Mouse (Mus musculus) c-Kit-positive CD71-positive TER-119-negative erythroid progenitor cells, embryonic 14.5 days (primary cell): ENCODE results near the gene Twnk.

Source experiments
- DNase-seq: peaks from one replicate; pipeline ENCODE4 v3.0.0-alpha.2; 2013; ENCODE audit warnings: low read depth

Gene Twnk

GRCm38 (mm10) chr19:45005444-45005843 is at the start of gene Twnk:
Gene Twnk (plus strand): TSS chr19:45005663.
- DNase-seq: peak; percentile 78

DNA sequence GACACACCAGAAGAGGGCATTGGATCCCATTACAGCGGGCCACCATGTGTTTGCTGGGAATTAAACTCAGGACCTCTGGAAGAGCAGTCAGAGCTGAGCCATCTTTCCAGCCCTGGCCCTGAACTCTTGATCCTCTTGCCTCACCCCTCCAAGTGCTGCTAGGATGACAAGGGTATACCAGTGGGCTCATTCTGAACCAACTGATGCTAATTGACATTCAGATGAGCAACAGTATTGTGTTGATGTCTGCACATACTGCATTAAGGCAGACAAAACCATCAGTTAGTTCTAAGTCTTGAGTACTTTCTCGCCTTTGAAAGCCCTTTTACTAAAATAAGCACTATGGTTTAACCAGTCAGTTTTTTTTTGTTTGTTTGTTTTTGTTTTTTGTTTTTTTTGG is 45.8 kb upstream of the Twnk start:
- DNase-seq: no peak

DNA sequence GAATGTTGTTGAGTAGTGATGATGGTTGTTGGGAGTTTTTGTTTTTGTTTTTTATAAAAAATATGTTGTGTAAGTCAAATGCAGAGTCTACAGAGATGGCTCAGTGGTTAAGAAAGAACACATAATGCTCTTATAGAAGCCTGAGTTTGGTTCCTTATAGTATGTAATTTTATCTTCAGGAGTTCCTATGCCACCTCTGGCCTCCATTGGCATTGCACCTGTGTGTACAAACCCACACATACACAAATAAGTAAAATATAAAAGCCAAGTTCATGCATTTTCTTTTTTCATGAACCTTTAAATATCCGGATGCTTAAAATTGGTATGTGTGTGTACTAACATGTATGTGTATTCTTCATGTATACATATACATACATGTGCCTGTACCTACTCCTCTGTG is 39.5 kb upstream of the Twnk start:
- DNase-seq: no peak

DNA sequence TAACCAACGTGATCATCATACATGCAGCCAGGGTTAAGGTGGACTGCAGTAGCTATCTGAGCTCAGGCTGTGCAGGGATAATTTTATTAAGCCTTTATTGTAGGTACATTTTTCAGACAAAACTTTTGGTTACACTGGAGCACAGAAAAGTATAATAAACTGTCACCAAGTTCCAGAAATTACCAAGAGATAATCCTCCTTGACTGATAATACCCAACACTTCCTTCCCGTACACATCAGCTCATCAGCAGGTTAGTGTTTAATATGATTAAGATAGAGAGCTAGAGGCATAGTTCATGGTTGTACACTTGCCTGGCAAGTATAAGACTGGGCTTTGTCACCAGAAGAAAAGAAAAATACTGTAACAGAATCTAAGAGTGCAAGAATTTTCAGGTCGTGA is 37.1 kb upstream of the Twnk start:
- no peak for DNase-seq

- DNase-seq: no peak
Observed at GRCm38 (mm10) chr19:44976636-44977035, 28.8 kb upstream of the Twnk start.

DNA sequence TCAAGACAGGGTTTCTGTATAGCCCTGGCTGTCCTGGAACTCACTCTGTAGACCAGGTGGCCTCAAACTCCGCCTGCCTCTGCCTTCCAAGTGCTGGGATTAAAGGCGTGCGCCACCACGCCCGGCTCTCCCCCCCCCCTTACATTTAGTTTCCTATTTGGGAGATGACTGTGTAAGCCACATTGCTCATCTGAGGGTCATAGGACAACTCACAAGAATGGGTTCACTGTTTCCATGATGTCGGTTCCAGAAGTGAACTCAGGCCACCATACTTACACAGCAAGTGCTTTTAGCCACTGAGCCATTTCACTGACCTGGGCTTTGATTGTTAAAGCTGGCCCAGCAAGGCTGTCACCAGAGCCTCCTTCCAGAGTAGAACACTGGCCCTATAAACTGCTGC is 28.3 kb upstream of the Twnk start:
- no peak for DNase-seq

DNA sequence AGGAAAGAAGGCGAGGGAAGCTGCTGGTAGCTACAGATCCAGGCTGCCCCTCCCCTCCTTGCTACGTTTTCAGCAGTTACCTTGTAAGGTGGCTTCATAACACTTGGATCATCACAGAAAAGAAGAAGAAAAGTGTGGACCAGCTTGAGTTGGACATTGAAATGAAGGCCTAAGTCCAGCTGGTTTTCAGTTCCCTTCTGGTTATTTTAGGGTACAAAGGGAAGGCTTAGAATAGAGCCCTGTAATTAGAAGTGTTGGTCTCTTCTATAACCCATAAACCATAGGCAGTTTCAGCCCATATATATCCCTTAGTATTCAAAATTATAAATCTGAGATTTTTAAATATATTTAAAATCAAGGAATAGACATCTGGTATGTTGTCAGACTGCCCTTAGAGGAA is 24.7 kb upstream of the Twnk start:
- no peak for DNase-seq

DNA sequence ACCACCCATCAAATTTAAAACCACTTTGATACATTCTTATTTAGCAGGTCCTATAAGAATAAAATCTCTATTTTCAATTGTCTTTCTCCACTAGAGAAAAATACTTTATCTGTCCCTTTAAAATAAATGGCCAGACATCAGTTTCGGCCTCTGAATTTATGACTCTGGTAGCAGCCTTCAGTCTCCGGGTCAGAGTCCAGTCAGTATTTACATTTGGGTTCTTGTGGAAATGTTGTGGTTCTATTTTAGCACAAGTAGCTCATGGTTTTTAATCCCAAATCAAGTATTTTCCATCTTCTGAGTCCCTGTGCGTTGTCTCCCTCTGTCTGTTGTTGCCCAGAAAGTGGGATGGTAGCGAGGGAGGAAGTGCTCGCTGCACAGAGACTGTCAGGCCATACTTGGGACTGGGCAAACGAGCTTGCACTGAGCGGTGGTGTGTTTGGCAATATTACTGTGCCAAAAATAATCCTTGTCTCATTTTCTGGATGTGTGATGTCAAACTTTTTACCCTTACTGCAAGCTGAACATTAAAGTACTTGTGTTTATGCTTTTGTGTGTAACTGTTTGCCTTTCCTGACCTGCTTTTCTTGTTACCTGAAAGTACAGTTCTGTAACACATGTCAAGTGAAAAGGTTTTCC is 22.9 kb upstream of the Twnk start:
- no peak for DNase-seq

- no peak for DNase-seq
Observed at GRCm38 (mm10) chr19:44983366-44983765, 22.1 kb upstream of the Twnk start.

- no peak for DNase-seq
Observed at GRCm38 (mm10) chr19:44984420-44984819, 21.0 kb upstream of the Twnk start.

DNA sequence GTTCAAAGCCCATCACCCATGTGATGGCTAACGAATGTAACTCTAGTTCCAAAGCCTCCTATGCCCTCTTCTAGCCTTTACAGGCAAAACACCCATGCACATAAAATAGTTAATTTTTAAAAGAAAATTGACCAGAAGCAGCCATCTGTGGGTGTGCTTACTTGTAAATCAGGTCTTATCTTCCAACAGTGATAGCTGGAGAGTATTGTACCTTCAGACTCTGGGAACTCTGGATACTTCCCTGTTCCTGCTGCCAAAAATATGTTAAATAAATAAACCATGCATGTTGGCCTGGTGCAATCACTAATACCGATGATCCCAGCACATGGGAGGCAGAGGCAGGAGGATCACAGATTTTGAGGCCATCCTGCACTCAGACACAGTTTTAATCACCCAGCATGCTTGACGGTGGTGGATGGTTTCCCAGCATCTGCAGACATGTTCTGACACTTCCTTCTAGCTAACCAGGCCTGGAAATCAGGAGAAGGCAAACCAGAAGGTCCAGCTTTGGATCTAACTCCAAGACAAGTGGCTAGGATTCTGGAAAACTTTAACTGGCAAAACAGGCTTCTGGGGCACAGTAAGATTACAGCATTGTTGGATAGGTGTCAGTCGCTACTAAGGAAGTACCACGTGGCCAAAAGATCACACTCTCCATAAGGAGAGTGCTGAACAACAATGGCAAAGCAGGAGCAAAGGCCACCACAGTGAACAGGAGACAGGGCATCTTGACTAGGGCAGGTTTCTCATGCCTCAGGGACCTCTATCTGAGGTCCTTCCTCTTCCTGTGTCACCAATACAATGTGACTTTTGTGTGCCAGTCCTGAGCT is 20.1 kb upstream of the Twnk start:
- DNase-seq: no peak

DNA sequence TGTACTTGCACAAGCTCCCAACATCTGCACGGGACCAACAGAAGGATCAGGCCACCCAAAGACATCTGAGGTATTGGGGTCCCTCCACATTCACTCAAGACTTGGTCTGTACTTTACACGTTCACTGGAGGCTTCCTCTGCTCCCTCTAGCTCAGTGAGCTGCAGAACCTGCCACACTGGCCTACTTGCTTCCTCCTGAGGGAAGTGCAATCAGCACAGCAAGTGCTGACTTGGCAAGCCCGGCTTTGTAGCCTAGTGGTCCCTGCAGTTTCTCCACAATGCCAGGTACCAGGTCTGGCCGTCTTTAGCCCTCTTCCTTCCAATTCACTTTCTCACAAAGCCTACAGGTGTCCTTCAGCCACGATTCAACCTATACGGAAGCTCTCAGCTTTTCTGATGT is 18.5 kb upstream of the Twnk start:
- no peak for DNase-seq

GRCm38 (mm10) chr19:44987851-44988250 is 17.6 kb upstream of the Twnk start:
- no peak for DNase-seq

DNA sequence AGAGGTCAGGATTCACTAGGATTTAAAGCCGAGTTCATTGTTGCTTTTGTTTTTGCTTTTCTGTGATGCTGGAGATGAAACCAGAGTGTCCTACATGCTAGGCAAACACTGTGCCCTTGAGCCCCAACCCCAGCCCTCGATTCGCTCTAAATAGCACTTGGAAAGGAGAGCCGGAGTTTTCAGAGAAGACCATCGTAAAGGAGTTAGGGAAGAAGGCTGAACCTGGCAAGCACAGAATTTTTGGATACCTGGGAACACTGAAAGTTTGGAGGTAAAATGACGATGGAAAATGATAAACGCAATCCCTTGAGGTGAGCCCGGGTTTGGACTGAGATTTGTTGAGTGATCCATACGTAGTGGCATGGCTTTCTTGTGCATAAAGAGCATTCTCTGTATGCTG is 17.1 kb upstream of the Twnk start:
- DNase-seq: no peak

GRCm38 (mm10) chr19:44988831-44989566 is 16.5 kb upstream of the Twnk start, which contains the start of gene Sema4g:
Gene Sema4g (plus strand): TSS chr19:44989101.
- DNase-seq: no peak

- no peak for DNase-seq
Observed at GRCm38 (mm10) chr19:44989567-44990495, 15.6 kb upstream of the Twnk start.

- DNase-seq: no peak
Observed at GRCm38 (mm10) chr19:44991031-44991430, 14.4 kb upstream of the Twnk start.

GRCm38 (mm10) chr19:44992246-44992645 is 13.2 kb upstream of the Twnk start:
- no peak for DNase-seq

DNA sequence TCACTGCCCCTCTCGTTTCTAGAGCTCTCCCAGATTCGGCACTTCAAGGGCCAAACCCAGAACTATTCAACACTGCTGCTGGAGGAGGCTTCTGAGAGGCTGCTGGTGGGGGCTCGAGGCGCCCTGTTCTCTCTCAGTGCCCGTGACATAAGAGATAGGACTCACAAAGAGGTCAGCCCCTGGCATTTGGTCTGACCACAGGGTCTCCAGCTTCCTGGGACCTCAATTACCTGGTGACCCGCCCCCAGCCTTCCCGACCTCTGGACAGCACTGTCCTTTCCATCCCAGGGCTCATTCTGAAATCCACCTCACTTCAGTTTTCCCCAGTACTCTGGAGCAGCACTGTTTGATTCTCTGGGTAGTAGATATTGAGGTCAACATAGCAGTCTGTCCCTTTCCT is 12.8 kb upstream of the Twnk start:
- no peak for DNase-seq

GRCm38 (mm10) chr19:44997786-44998185 is 7.7 kb upstream of the Twnk start:
- DNase-seq: no peak

DNA sequence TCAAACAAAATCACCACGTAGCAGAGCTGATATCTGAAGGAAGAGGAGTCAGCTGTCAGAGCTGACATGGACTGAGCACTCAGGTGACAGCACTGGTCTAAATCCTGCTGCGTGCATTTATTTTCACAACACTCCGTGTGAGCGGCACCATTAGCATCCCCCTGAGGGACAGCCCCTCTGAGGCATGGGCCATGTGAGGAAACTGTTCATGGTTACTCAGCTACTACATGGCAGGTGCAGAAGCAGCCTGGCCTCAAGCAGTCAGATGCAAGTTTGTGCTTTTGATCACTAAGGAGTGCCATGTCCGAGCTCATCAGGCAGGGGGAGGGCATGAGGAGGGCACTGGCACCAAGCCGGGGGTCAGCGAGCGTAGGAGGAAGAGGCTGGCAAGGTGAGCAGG is 5.8 kb upstream of the Twnk start:
- DNase-seq: no peak

DNA sequence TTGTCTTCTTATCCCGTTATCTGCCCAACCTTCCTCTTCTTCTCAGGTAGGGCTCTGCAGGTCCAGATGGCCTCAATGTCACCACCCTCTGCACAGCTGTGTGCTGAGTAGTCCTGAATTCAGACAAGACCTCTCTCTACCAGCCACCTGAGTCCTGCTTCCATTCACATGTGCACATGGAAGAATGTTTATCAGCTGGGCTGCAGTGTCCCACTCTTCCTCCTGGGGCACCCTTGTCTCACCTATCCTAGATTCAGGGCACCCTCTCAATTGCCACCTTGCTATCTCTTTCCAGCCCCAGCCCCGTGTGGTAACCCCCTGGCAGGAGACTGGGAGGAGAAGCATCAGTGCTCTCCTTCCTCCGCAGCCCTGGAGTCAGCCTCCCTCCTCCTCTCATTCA is 3.2 kb upstream of the Twnk start:
- DNase-seq: no peak
